Mouse (Mus musculus): Measurements from ENCODE around the gene Gngt2. TPM values are rescaled to one million over a fixed set of nuclear protein-coding genes. Genes with fewer than 3 reads are reported as not detected.

Gene Gngt2
- 167 TPM for polyA plus RNA-seq (2014; fragmentation: Illumina TruSeq; extraction: RNeasy Lipid Tissue Mini Kit (QIAGEN cat#74804); ENCODE audit: insufficient read depth, low read depth, low replicate concordance)

DNA sequence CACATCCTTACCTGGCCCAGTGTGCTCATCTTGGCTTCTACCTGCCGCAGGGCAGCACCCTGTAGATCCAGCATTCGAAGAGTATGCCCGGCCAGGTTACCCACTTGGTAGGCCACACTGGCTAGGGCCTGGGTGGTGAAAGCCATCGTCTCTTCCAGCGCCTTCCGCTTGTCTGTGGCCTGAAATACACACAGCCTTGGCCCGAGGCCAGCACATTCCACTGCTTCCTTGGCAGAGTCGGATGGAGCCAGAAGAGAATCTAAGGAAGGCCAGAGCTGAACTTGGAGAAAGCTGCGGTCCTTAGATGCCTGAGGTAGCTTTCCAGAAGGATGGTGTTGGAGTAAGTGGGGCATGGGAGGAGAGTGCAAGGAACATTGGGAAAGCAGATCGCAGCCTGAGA is at the start of gene Gngt2:
Gene Gngt2 (plus strand): TSS at position 158 of the 400 bp plus-strand sequence.

DNA sequence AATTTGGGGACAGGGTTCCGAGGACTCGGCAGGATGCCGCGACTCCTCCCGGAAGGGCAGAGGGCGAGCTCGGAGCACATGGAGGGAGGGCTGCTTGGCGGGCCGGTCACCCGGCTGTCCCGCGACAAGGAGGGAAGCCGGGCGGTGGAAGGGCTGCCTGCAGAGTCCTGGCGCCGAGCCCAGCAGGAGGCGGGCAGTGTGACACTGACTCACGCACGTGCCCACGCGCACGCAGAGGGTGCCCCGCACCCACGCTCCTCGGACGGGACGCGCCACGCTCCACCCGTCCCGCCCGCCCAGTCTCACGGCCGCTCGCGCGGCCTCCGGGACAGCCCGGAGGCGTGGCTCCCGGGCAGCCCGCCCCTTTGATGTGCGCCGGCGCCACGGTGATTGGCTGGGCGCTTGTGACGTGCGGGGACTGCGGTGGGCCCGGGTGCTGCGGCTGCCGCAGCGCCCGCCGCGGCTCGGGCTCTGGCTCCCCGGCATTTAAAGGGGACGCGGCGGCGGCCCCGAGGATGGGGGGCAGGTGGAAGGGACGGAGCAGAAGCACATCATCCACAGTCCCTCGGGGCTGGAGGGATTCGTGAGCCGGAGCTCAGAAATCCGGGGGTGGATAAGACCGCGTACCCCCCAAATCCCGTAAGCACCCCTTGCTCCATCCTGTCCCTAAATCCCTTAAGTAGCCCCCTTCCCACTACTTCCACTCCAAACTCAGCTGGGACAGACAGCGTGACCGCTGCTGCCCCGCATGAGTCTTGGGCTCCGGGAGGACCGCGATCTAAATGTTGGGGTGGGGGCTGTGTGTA is 12.7 kb upstream of the Gngt2 start, which contains the start of gene Phospho1:
Gene Phospho1 (plus strand): TSS at position 429 of the 806 bp plus-strand sequence.

GRCm38 (mm10) chr11:95842074-95842681 is 5.2 kb downstream of the Gngt2 start, which contains the start of gene Abi3:
Gene Abi3 (minus strand): TSS chr11:95842476.

Other genes starting within 250 kb of the Gngt2 start
- gene Ngfr, start 249.5 kb upstream of the Gngt2 start, polyA plus RNA-seq (2014; fragmentation: Illumina TruSeq; extraction: RNeasy Lipid Tissue Mini Kit (QIAGEN cat#74804); ENCODE audit: insufficient read depth, low read depth, low replicate concordance): 0.44 TPM
- 104 TPM for gene Phb, start 170.3 kb upstream of the Gngt2 start, polyA plus RNA-seq (2014; fragmentation: Illumina TruSeq; extraction: RNeasy Lipid Tissue Mini Kit (QIAGEN cat#74804); ENCODE audit: insufficient read depth, low read depth, low replicate concordance)
- gene Zfp652, start 124.5 kb upstream of the Gngt2 start, polyA plus RNA-seq (2014; fragmentation: Illumina TruSeq; extraction: RNeasy Lipid Tissue Mini Kit (QIAGEN cat#74804); ENCODE audit: insufficient read depth, low read depth, low replicate concordance): 15.5 TPM
- gene B130006D01Rik, start 113.6 kb upstream of the Gngt2 start, polyA plus RNA-seq (2014; fragmentation: Illumina TruSeq; extraction: RNeasy Lipid Tissue Mini Kit (QIAGEN cat#74804); ENCODE audit: insufficient read depth, low read depth, low replicate concordance): not detected
- gene Phospho1, start 12.7 kb upstream of the Gngt2 start, polyA plus RNA-seq (2014; fragmentation: Illumina TruSeq; extraction: RNeasy Lipid Tissue Mini Kit (QIAGEN cat#74804); ENCODE audit: insufficient read depth, low read depth, low replicate concordance): 23.5 TPM
- gene Abi3, start 5.3 kb downstream of the Gngt2 start, polyA plus RNA-seq (2014; fragmentation: Illumina TruSeq; extraction: RNeasy Lipid Tissue Mini Kit (QIAGEN cat#74804); ENCODE audit: insufficient read depth, low read depth, low replicate concordance): 35.6 TPM
- not detected for gene B4galnt2, start 77.7 kb downstream of the Gngt2 start, polyA plus RNA-seq (2014; fragmentation: Illumina TruSeq; extraction: RNeasy Lipid Tissue Mini Kit (QIAGEN cat#74804); ENCODE audit: insufficient read depth, low read depth, low replicate concordance)
- gene Igf2bp1, start 168.7 kb downstream of the Gngt2 start, polyA plus RNA-seq (2014; fragmentation: Illumina TruSeq; extraction: RNeasy Lipid Tissue Mini Kit (QIAGEN cat#74804); ENCODE audit: insufficient read depth, low read depth, low replicate concordance): 0.35 TPM
- gene Gip, start 187.3 kb downstream of the Gngt2 start, polyA plus RNA-seq (2014; fragmentation: Illumina TruSeq; extraction: RNeasy Lipid Tissue Mini Kit (QIAGEN cat#74804); ENCODE audit: insufficient read depth, low read depth, low replicate concordance): not detected
- gene Snf8, start 197.7 kb downstream of the Gngt2 start, polyA plus RNA-seq (2014; fragmentation: Illumina TruSeq; extraction: RNeasy Lipid Tissue Mini Kit (QIAGEN cat#74804); ENCODE audit: insufficient read depth, low read depth, low replicate concordance): 69.6 TPM
- gene Ube2z, start 228.2 kb downstream of the Gngt2 start, polyA plus RNA-seq (2014; fragmentation: Illumina TruSeq; extraction: RNeasy Lipid Tissue Mini Kit (QIAGEN cat#74804); ENCODE audit: insufficient read depth, low read depth, low replicate concordance): 35.5 TPM
- gene Atp5g1, start 238.5 kb downstream of the Gngt2 start, polyA plus RNA-seq (2014; fragmentation: Illumina TruSeq; extraction: RNeasy Lipid Tissue Mini Kit (QIAGEN cat#74804); ENCODE audit: insufficient read depth, low read depth, low replicate concordance): 235 TPM

Data from lung, adult 10 weeks (tissue).